Mouse (Mus musculus): ENCODE results near the gene Rtf2. TPM values are rescaled to one million over a fixed set of nuclear protein-coding genes. Genes with fewer than 3 reads are reported as not detected.

Rtf2 gene
- polyA plus RNA-seq, 1 experiment, result 56.1 TPM

DNA sequence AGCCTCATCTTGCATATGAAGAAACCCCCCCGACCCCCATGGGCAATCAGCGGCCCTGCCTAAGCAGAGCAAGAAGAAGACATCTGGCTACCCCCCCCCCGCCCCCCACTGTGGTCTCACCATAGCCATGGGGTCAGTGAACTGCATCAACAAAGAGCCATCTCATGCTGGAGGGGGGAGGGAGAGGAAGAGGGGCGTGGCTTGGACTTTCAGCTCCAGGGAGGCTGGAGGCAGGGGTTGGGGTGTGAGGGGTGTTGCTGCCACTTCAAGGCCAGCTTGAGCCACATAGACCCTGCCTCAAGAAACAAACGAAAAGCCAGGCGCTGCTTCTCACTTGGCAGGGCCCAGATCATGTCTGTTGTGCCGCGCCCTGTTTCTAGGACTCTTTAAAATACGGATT lies 44.4 kb upstream of the Rtf2 start:
- peaks cover 19% of the 10 kb centered on the region for H3K27me3 ChIP-seq (ENCODE audit: control insufficient read depth, insufficient read depth, insufficient read length)
- H3K79me3 ChIP-seq (ENCODE audit: low read depth), result no peaks in the 10 kb centered on the region
- H3ac ChIP-seq (ENCODE audit: control insufficient read depth, insufficient read length, low read depth), result no peak overlapping the region
- H3K79me2 ChIP-seq (ENCODE audit: control insufficient read depth, insufficient read depth), result no peaks in the 10 kb centered on the region
- H3K4me3 ChIP-seq (ENCODE audit: insufficient read depth, poor library complexity, severe bottlenecking), result no peak overlapping the region
- H3K36me3 ChIP-seq (ENCODE audit: control insufficient read depth, insufficient read depth), result no peaks in the 10 kb centered on the region
- TF ChIP-seq USF1 (IDR thresholded peaks at IDR 0.05; ENCODE audit: low read depth), result no peak
- TF ChIP-seq CEBPB (IDR thresholded peaks at IDR 0.05; ENCODE audit: low read depth), result no peak
- no peak for TF ChIP-seq MYOD1 (IDR thresholded peaks at IDR 0.05; ENCODE audit: control insufficient read depth, insufficient read length, low read depth)
- TF ChIP-seq CTCF (IDR thresholded peaks at IDR 0.05; ENCODE audit: control insufficient read depth, insufficient read depth, insufficient read length), result no peak
- no peak for TF ChIP-seq MAX (IDR thresholded peaks at IDR 0.05)
- no peak for TF ChIP-seq FOSL1 (IDR thresholded peaks at IDR 0.05; ENCODE audit: insufficient read depth, low read length, poor library complexity, severe bottlenecking)
- TF ChIP-seq MYOG (IDR thresholded peaks at IDR 0.05; ENCODE audit: control insufficient read depth, extremely low read depth, insufficient read length), result no peak

- no peak overlapping the region for H3ac ChIP-seq (ENCODE audit: control insufficient read depth, insufficient read length, low read depth)
- no peaks in the 10 kb centered on the region for H3K36me3 ChIP-seq (ENCODE audit: control insufficient read depth, insufficient read depth)
- H3K79me3 ChIP-seq (ENCODE audit: low read depth), result no peaks in the 10 kb centered on the region
- no peak for TF ChIP-seq FOSL1 (IDR thresholded peaks at IDR 0.05; ENCODE audit: insufficient read depth, low read length, poor library complexity, severe bottlenecking)
- TF ChIP-seq CEBPB (IDR thresholded peaks at IDR 0.05; ENCODE audit: low read depth), result no peak
- no peak for TF ChIP-seq MAX (IDR thresholded peaks at IDR 0.05)
- no peak for TF ChIP-seq MYOD1 (IDR thresholded peaks at IDR 0.05; ENCODE audit: control insufficient read depth, insufficient read length, low read depth)
- TF ChIP-seq CTCF (IDR thresholded peaks at IDR 0.05; ENCODE audit: control insufficient read depth, insufficient read depth, insufficient read length), result no peak
- no peak for TF ChIP-seq USF1 (IDR thresholded peaks at IDR 0.05; ENCODE audit: low read depth)
- no peak for TF ChIP-seq MYOG (IDR thresholded peaks at IDR 0.05; ENCODE audit: control insufficient read depth, extremely low read depth, insufficient read length)
- H3K4me3 ChIP-seq (ENCODE audit: insufficient read depth, poor library complexity, severe bottlenecking), result no peak overlapping the region
- H3K27me3 ChIP-seq (ENCODE audit: control insufficient read depth, insufficient read depth, insufficient read length), result peaks cover 24% of the 10 kb centered on the region
- no peaks in the 10 kb centered on the region for H3K79me2 ChIP-seq (ENCODE audit: control insufficient read depth, insufficient read depth)
Observed at GRCm38 (mm10) chr2:172399901-172400300, 40.5 kb upstream of the Rtf2 start.

- Histone ChIP-seq H3K79me3 (ENCODE audit: low read depth) (no peaks in the 10 kb centered on the region), H3K27me3 (ENCODE audit: control insufficient read depth, insufficient read depth, insufficient read length) (peaks cover 24% of the 10 kb centered on the region), H3K79me2 (ENCODE audit: control insufficient read depth, insufficient read depth) (no peaks in the 10 kb centered on the region), H3K4me3 (ENCODE audit: insufficient read depth, poor library complexity, severe bottlenecking) (no peak overlapping the region), H3K36me3 (ENCODE audit: control insufficient read depth, insufficient read depth) (no peaks in the 10 kb centered on the region), H3ac (ENCODE audit: control insufficient read depth, insufficient read length, low read depth) (no peak overlapping the region)
- no peak for TF ChIP-seq MYOD1 (IDR thresholded peaks at IDR 0.05; ENCODE audit: control insufficient read depth, insufficient read length, low read depth)
- TF ChIP-seq CTCF (IDR thresholded peaks at IDR 0.05; ENCODE audit: control insufficient read depth, insufficient read depth, insufficient read length), result no peak
- no peak for TF ChIP-seq CEBPB (IDR thresholded peaks at IDR 0.05; ENCODE audit: low read depth)
- TF ChIP-seq USF1 (IDR thresholded peaks at IDR 0.05; ENCODE audit: low read depth), result no peak
- TF ChIP-seq MAX (IDR thresholded peaks at IDR 0.05), result no peak
- no peak for TF ChIP-seq FOSL1 (IDR thresholded peaks at IDR 0.05; ENCODE audit: insufficient read depth, low read length, poor library complexity, severe bottlenecking)
- no peak for TF ChIP-seq MYOG (IDR thresholded peaks at IDR 0.05; ENCODE audit: control insufficient read depth, extremely low read depth, insufficient read length)
Observed at GRCm38 (mm10) chr2:172401116-172401825, 39.1 kb upstream of the Rtf2 start.

DNA sequence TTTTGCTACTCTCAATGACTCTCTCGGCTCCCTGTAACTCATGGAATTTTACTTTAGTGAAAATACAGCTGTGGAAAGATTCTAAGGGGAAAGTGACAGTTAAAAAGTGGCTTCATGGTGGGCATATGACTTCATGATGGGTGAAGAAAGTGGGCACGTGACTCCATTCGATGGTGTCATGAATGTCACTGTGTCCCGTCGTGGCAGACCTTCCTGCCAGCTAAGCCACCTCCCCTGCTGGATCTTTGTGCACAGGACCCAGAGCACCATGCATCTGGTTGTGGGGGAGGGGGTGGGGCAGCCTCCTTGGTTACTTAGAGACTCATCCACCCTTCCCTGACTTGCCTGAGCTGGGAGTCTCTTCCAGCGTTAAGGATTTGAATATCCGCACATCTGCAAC lies 36.1 kb upstream of the Rtf2 start:
- Histone ChIP-seq H3K36me3 (ENCODE audit: control insufficient read depth, insufficient read depth) (no peaks in the 10 kb centered on the region), H3K27me3 (ENCODE audit: control insufficient read depth, insufficient read depth, insufficient read length) (peaks cover 16% of the 10 kb centered on the region), H3ac (ENCODE audit: control insufficient read depth, insufficient read length, low read depth) (no peak overlapping the region), H3K79me3 (ENCODE audit: low read depth) (no peaks in the 10 kb centered on the region), H3K4me3 (ENCODE audit: insufficient read depth, poor library complexity, severe bottlenecking) (no peak overlapping the region), H3K79me2 (ENCODE audit: control insufficient read depth, insufficient read depth) (no peaks in the 10 kb centered on the region)
- no peak for TF ChIP-seq MAX (IDR thresholded peaks at IDR 0.05)
- TF ChIP-seq CEBPB (IDR thresholded peaks at IDR 0.05; ENCODE audit: low read depth), result no peak
- no peak for TF ChIP-seq USF1 (IDR thresholded peaks at IDR 0.05; ENCODE audit: low read depth)
- TF ChIP-seq CTCF (IDR thresholded peaks at IDR 0.05; ENCODE audit: control insufficient read depth, insufficient read depth, insufficient read length), result no peak
- no peak for TF ChIP-seq MYOG (IDR thresholded peaks at IDR 0.05; ENCODE audit: control insufficient read depth, extremely low read depth, insufficient read length)
- TF ChIP-seq MYOD1 (IDR thresholded peaks at IDR 0.05; ENCODE audit: control insufficient read depth, insufficient read length, low read depth), result no peak
- no peak for TF ChIP-seq FOSL1 (IDR thresholded peaks at IDR 0.05; ENCODE audit: insufficient read depth, low read length, poor library complexity, severe bottlenecking)

DNA sequence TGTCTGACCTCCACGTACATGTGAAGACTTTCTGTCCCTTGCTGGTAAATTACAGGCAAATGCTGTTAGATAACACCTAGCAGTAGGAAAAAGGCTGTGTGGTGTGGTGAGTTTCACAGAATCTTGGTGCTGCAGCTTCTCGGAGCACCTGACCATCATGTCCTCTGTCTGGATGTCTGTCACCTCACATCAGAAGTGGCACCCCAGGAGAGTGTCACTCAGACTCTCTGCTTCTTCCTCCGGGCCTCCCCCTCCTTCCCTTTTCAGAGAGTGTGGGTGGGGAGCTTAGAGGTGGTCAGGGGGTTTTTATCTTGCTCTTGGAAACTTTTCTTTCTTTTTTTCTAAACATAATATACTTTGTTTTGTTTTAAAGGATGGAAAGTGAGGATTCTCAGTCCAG lies 35.3 kb upstream of the Rtf2 start:
- no peaks in the 10 kb centered on the region for H3K79me3 ChIP-seq (ENCODE audit: low read depth)
- H3K36me3 ChIP-seq (ENCODE audit: control insufficient read depth, insufficient read depth), result no peaks in the 10 kb centered on the region
- H3K4me3 ChIP-seq (ENCODE audit: insufficient read depth, poor library complexity, severe bottlenecking), result no peak overlapping the region
- H3ac ChIP-seq (ENCODE audit: control insufficient read depth, insufficient read length, low read depth), result no peak overlapping the region
- H3K27me3 ChIP-seq (ENCODE audit: control insufficient read depth, insufficient read depth, insufficient read length), result peaks cover 9% of the 10 kb centered on the region
- no peaks in the 10 kb centered on the region for H3K79me2 ChIP-seq (ENCODE audit: control insufficient read depth, insufficient read depth)
- TF ChIP-seq MYOD1 (IDR thresholded peaks at IDR 0.05; ENCODE audit: control insufficient read depth, insufficient read length, low read depth), result no peak
- no peak for TF ChIP-seq CTCF (IDR thresholded peaks at IDR 0.05; ENCODE audit: control insufficient read depth, insufficient read depth, insufficient read length)
- TF ChIP-seq CEBPB (IDR thresholded peaks at IDR 0.05; ENCODE audit: low read depth), result no peak
- TF ChIP-seq USF1 (IDR thresholded peaks at IDR 0.05; ENCODE audit: low read depth), result no peak
- no peak for TF ChIP-seq MYOG (IDR thresholded peaks at IDR 0.05; ENCODE audit: control insufficient read depth, extremely low read depth, insufficient read length)
- no peak for TF ChIP-seq FOSL1 (IDR thresholded peaks at IDR 0.05; ENCODE audit: insufficient read depth, low read length, poor library complexity, severe bottlenecking)
- no peak for TF ChIP-seq MAX (IDR thresholded peaks at IDR 0.05)
